Mouse (Mus musculus) midbrain, postnatal 0 days (tissue): ENCODE measurements around the gene Olfr432. TPM values are rescaled to one million over a fixed set of nuclear protein-coding genes. Genes with fewer than 3 reads are reported as not detected.

Source experiments
- ATAC-seq: fragments of 200-750 bp; cut with Nextera tagmentation; 2 replicates; pipeline ENCODE4 v1.8.0; 2017; ENCODE audit warnings: moderate number of reproducible peaks, mild to moderate bottlenecking, moderate TSS enrichment, moderate library complexity; ENCODE audit not compliant: low FRiP score
- DNase-seq: peaks from one replicate; pipeline ENCODE4 v3.0.0-alpha.2; 2015; ENCODE audit warnings: low spot score
- H3K27ac ChIP-seq: fragments of 300-500 bp; sonication (generic); 2 replicates; pipeline ENCODE4 v1.5.1; 2014; ENCODE audit warnings: low read depth, mild to moderate bottlenecking, low read length, mixed read lengths
- H3K27me3 ChIP-seq: fragments of 300-500 bp; sonication (generic); 2 replicates; pipeline ENCODE4 v1.6.1; 2014; ENCODE audit warnings: low read length, control low read depth, mixed read lengths; ENCODE audit not compliant: insufficient read depth
- H3K36me3 ChIP-seq: fragments of 300-500 bp; sonication (generic); 2 replicates; pipeline ENCODE4 v1.6.1; 2014; ENCODE audit warnings: low read length, control low read depth, mixed read lengths; ENCODE audit not compliant: insufficient read depth
- H3K4me1 ChIP-seq: fragments of 300-500 bp; sonication (generic); 2 replicates; pipeline ENCODE4 v1.6.1; 2014; ENCODE audit warnings: mild to moderate bottlenecking, control low read depth, antibody characterized with exemption, low read length, mixed read lengths; ENCODE audit not compliant: insufficient read depth
- H3K4me2 ChIP-seq: fragments of 300-500 bp; sonication (generic); 2 replicates; pipeline ENCODE4 v1.6.1; 2014; ENCODE audit warnings: low read depth, mild to moderate bottlenecking, low read length, mixed read lengths; ENCODE audit not compliant: poor library complexity, severe bottlenecking
- H3K4me3 ChIP-seq: fragments of 300-500 bp; sonication (generic); 2 replicates; pipeline ENCODE4 v1.5.1; 2014; ENCODE audit warnings: low read depth, mild to moderate bottlenecking, low read length, moderate library complexity
- H3K9ac ChIP-seq: fragments of 300-500 bp; sonication (generic); replicated peaks from 2 replicates; pipeline ENCODE4 v1.6.1; 2014; ENCODE audit warnings: mild to moderate bottlenecking, low read length, moderate library complexity, mixed read lengths; ENCODE audit not compliant: poor library complexity, severe bottlenecking
- H3K9me3 ChIP-seq: fragments of 300-500 bp; sonication (generic); 2 replicates; pipeline ENCODE4 v1.6.1; 2016; ENCODE audit warnings: low read length, control low read depth
- CTCF ChIP-seq: IDR thresholded peaks from 2 replicates; pipeline ENCODE4 v1.5.1; 2016; ENCODE audit warnings: antibody characterized with exemption, mild to moderate bottlenecking
- WGBS: fragments of 180-500 bp; shearing (Covaris S2); extraction: QIAGEN DNeasy Blood & Tissue Kit; methylation state at CpG from one replicate; pipeline ENCODE4 v1.1.7; 2014; 5-methylcytosine and 5-hydroxymethylcytosine counted together
- polyA plus RNA-seq: library from polyadenylated mRNA; unstranded; fragments of >200 nt; fragmentation: Nextera tagmentation; extraction: Ambion mirVana; gene quantifications from 2 replicates; pipeline ENCODE4 v1.2.1, GENCODE M21; 2015
- total RNA-seq: library from RNA; depleted of rRNA; stranded (reverse); fragments of >200 nt; gene quantifications from 2 replicates; pipeline ENCODE4 v1.2.3, GENCODE M21; 2014; rRNA removed

Gene Olfr432
- total and polyA plus RNA-seq, 2 experiments from 2014 or later = not detected

- H3K27ac ChIP-seq = no peak within 1 kb of the TSS
- H3K4me2 ChIP-seq = no peak within 1 kb of the TSS
- H3K9ac ChIP-seq = no peak within 1 kb of the TSS
- H3K36me3 ChIP-seq = no peaks in the 10 kb centered on the region
- TF ChIP-seq CTCF = no peak
- no peaks in the 10 kb centered on the region for H3K4me1 ChIP-seq
- no peak within 1 kb of the TSS for H3K4me3 ChIP-seq
- no peaks in the 10 kb centered on the region for H3K9me3 ChIP-seq
- no peak for ATAC-seq
- H3K27me3 ChIP-seq = no peaks in the 10 kb centered on the region
- 93% methylated on average over 1 of the region's 1 CpGs for WGBS
- no peak for DNase-seq
These were observed 47.6 kb downstream of the Olfr432 start, which contains the start of gene Olfr427 for GRCm38 (mm10) chr1:174096591-174096990. Gene Olfr427 (plus strand): TSS chr1:174096891.

- Histone ChIP-seq H3K27me3 (no peaks in the 10 kb centered on the region), H3K4me2 (no peak overlapping the region), H3K27ac (no peak overlapping the region), H3K36me3 (no peaks in the 10 kb centered on the region), H3K4me1 (no peaks in the 10 kb centered on the region), H3K9me3 (no peaks in the 10 kb centered on the region), H3K4me3 (no peak overlapping the region), H3K9ac (no peak overlapping the region)
- peak; percentile 72 for TF ChIP-seq CTCF
- no peak for ATAC-seq
- 64% methylated on average over 2 of the region's 2 CpGs for WGBS
- peak; percentile 49 for DNase-seq
These were observed 54.7 kb downstream of the Olfr432 start for GRCm38 (mm10) chr1:174103735-174104134.

Other genes starting within 250 kb of the Olfr432 start
- gene Ifi211, start 136.2 kb upstream of the Olfr432 start, total RNA-seq = 0.80 TPM in 1 of 2 replicates, not detected in the other
- 0.34 and 0.48 TPM in 2 replicates for gene Ifi211, start 136.2 kb upstream of the Olfr432 start, polyA plus RNA-seq
- 0.19 and 0.27 TPM in 2 replicates for gene Mndal, start 106.7 kb upstream of the Olfr432 start, total RNA-seq
- 1.5 and 1.8 TPM in 2 replicates for gene Mndal, start 106.7 kb upstream of the Olfr432 start, polyA plus RNA-seq
- 0.99 and 1.5 TPM in 2 replicates for gene Ifi203, start 106.5 kb upstream of the Olfr432 start, total RNA-seq
- 0.31 and 1.4 TPM in 2 replicates for gene Ifi203, start 106.5 kb upstream of the Olfr432 start, polyA plus RNA-seq
- gene Ifi202b, start 66.5 kb upstream of the Olfr432 start, total RNA-seq = not detected in 2 replicates
- not detected in 2 replicates for gene Ifi202b, start 66.5 kb upstream of the Olfr432 start, polyA plus RNA-seq
- gene Ifi205, start 17.4 kb upstream of the Olfr432 start, total RNA-seq = 0.11 TPM in 1 of 2 replicates, not detected in the other
- not detected in 2 replicates for gene Ifi205, start 17.4 kb upstream of the Olfr432 start, polyA plus RNA-seq
- gene Olfr433, start 8.5 kb upstream of the Olfr432 start, total RNA-seq = not detected in 2 replicates
- gene Olfr433, start 8.5 kb upstream of the Olfr432 start, polyA plus RNA-seq = not detected in 2 replicates
- gene Olfr430, start 17.4 kb downstream of the Olfr432 start, total RNA-seq = not detected in 2 replicates
- gene Olfr430, start 17.4 kb downstream of the Olfr432 start, polyA plus RNA-seq = not detected in 2 replicates
- not detected in 2 replicates for gene Olfr429, start 35.1 kb downstream of the Olfr432 start, total RNA-seq
- gene Olfr429, start 35.1 kb downstream of the Olfr432 start, polyA plus RNA-seq = 0.10 TPM in 1 of 2 replicates, not detected in the other
- not detected in 2 replicates for gene Olfr427, start 47.7 kb downstream of the Olfr432 start, total RNA-seq
- gene Olfr427, start 47.7 kb downstream of the Olfr432 start, polyA plus RNA-seq = not detected in 2 replicates
- gene Olfr231, start 72.0 kb downstream of the Olfr432 start, total RNA-seq = not detected in 2 replicates
- gene Olfr231, start 72.0 kb downstream of the Olfr432 start, polyA plus RNA-seq = not detected in 2 replicates
- gene Olfr424, start 82.3 kb downstream of the Olfr432 start, total RNA-seq = not detected in 2 replicates
- gene Olfr424, start 82.3 kb downstream of the Olfr432 start, polyA plus RNA-seq = not detected in 2 replicates
- gene Olfr420, start 106.4 kb downstream of the Olfr432 start, total RNA-seq = not detected in 2 replicates
- gene Olfr420, start 106.4 kb downstream of the Olfr432 start, polyA plus RNA-seq = not detected in 2 replicates
- gene Spta1, start 123.6 kb downstream of the Olfr432 start, total RNA-seq = 0.16 and 0.19 TPM in 2 replicates
- gene Spta1, start 123.6 kb downstream of the Olfr432 start, polyA plus RNA-seq = 0.04 TPM in 1 of 2 replicates, not detected in the other
- gene Olfr419, start 202.9 kb downstream of the Olfr432 start, total RNA-seq = not detected in 2 replicates
- gene Olfr419, start 202.9 kb downstream of the Olfr432 start, polyA plus RNA-seq = not detected in 2 replicates